ENCODE assay signal across 10 mouse cellular contexts in genomic region chr4:150990148-150990547, GRCm38 (mm10). TPM values are rescaled to one million over a fixed set of nuclear protein-coding genes. Genes with fewer than 3 reads are reported as not detected.
A peak's percentile ranks its signal among the peaks of the same experiment; 100 is the strongest.
DNase-seq lines count a peak whose midpoint lies in the region; ATAC-seq and TF ChIP-seq lines count a peak whose summit lies in the region.
"Had no signal": no experiment of that assay in that cellular context is flagged by ENCODE, and none has a peak within 500 bp of the region (broad histone marks: within the 10 kb centered on the region; RNA-seq: fewer than 3 reads in every experiment).

No protein-coding gene starts in this region.

- WGBS in intestine, postnatal 0 days: 52% methylated on average over 6 of the region's 6 CpGs
- WGBS in intestine, embryonic 16.5 days: 46% methylated on average over 6 of the region's 6 CpGs
- 40% methylated on average over 6 of the region's 6 CpGs for WGBS in liver, embryonic 14.5 days (ENCODE audit: insufficient replicate concordance)

- H3K36me3 ChIP-seq in intestine, postnatal 0 days (ENCODE audit: control insufficient read depth, insufficient read depth): no peaks in the 10 kb centered on the region
- H3K36me3 ChIP-seq in intestine, embryonic 16.5 days (ENCODE audit: control insufficient read depth, insufficient read depth, low read length): no peaks in the 10 kb centered on the region
- no peaks in the 10 kb centered on the region for H3K36me3 ChIP-seq in CH12.LX (replicated peaks in 1 of 2; ENCODE audit: control insufficient read depth in 1 of 2, insufficient read depth in 1 of 2, low read length in 1 of 2)
- H3K36me3 ChIP-seq in liver, embryonic 14.5 days (replicated peaks; ENCODE audit: control insufficient read depth, insufficient read depth, low read depth): no peaks in the 10 kb centered on the region

- no peaks in the 10 kb centered on the region for H3K79me2 ChIP-seq in CH12.LX (replicated peaks; ENCODE audit: control insufficient read depth, extremely low read depth, insufficient read depth, poor library complexity, severe bottlenecking)

- TF ChIP-seq RAD21 in CH12.LX (IDR thresholded peaks at IDR 0.05; ENCODE audit: low read depth, low read length): peak; percentile 42

- dilution Hi-C loops in CH12.LX (cut with MboI; ENCODE audit: extremely low pct_ligation_motif_present, extremely low pct_unique_long_range_greater_than_20kb, low sequenced_read_pairs): no loop called here

- no peak for TF ChIP-seq POLR2A in CH12.LX (IDR thresholded peaks at IDR 0.05; ENCODE audit: low read depth, low read length)

- no peaks in the 10 kb centered on the region for H3K9me3 ChIP-seq in intestine, postnatal 0 days (ENCODE audit: control insufficient read depth)
- H3K9me3 ChIP-seq in intestine, embryonic 16.5 days (ENCODE audit: control insufficient read depth, low read length): peaks cover 3% of the 10 kb centered on the region; the same call in 1 of the 2 replicates
- peaks cover 4% of the 10 kb centered on the region for H3K9me3 ChIP-seq in CH12.LX (replicated peaks; ENCODE audit: low read length)
- H3K9me3 ChIP-seq in liver, embryonic 14.5 days (ENCODE audit: control insufficient read depth, low read length): no peaks in the 10 kb centered on the region; the same call in 1 of the 2 replicates

- in situ Hi-C loops in CH12.LX (cut with MboI; ENCODE audit: low pct_ligation_motif_present, low pct_unique_long_range_greater_than_20kb, low sequenced_read_pairs): no loop called here

- no peaks in the 10 kb centered on the region for H3K27me3 ChIP-seq in intestine, postnatal 0 days (replicated peaks; ENCODE audit: control insufficient read depth, insufficient read depth, low read length)
- no peaks in the 10 kb centered on the region for H3K27me3 ChIP-seq in intestine, embryonic 16.5 days (replicated peaks; ENCODE audit: control insufficient read depth, insufficient read depth, low read length)
- no peaks in the 10 kb centered on the region for H3K27me3 ChIP-seq in CH12.LX (replicated peaks)
- no peaks in the 10 kb centered on the region for H3K27me3 ChIP-seq in liver, embryonic 14.5 days (ENCODE audit: control insufficient read depth, insufficient read depth, low read length)

- peak; percentile 68 for DNase-seq in CH12.LX (ENCODE audit: extremely low read depth)
- peak; percentile 43 for DNase-seq in adrenal gland, postnatal 10 days
- DNase-seq in liver, embryonic 14.5 days (ENCODE audit: low read depth in 3 of 3, low spot score in 3 of 3): no peak
- DNase-seq in yolk sac, embryonic 10.5 days (ENCODE audit: low spot score): no peak
- DNase-seq in spleen, adult 12 weeks (ENCODE audit: low spot score): no peak
- DNase-seq in ovary, postnatal 10 days (ENCODE audit: low spot score): no peak

- H3K27ac ChIP-seq in intestine, postnatal 0 days (ENCODE audit: low read depth, low read length): no peak overlapping the region
- H3K27ac ChIP-seq in intestine, embryonic 16.5 days (ENCODE audit: low read length): no peak overlapping the region
- H3K27ac ChIP-seq in CH12.LX (ENCODE audit: insufficient read depth, low read depth): no peak overlapping the region
- H3K27ac ChIP-seq in liver, embryonic 14.5 days: no peak overlapping the region

- no peak for TF ChIP-seq EP300 in CH12.LX (IDR thresholded peaks at IDR 0.05; ENCODE audit: low read length)
- TF ChIP-seq EP300 in liver, embryonic 14.5 days (IDR thresholded peaks at IDR 0.05; ENCODE audit: low read depth): no peak

- no peak overlapping the region for H3K4me3 ChIP-seq in intestine, postnatal 0 days (ENCODE audit: low read depth, low read length)
- no peak overlapping the region for H3K4me3 ChIP-seq in intestine, embryonic 16.5 days (ENCODE audit: low read length)
- H3K4me3 ChIP-seq in CH12.LX (replicated peaks in 1 of 3; ENCODE audit: low read depth in 2 of 3, low read length in 2 of 3, poor library complexity in 1 of 3): no peak overlapping the region
- no peak overlapping the region for H3K4me3 ChIP-seq in liver, embryonic 14.5 days (ENCODE audit: insufficient read depth in 1 of 2, low read depth in 2 of 2, low read length in 2 of 2)

- H3K4me1 ChIP-seq in intestine, postnatal 0 days (replicated peaks; ENCODE audit: control insufficient read depth, insufficient read depth, low read length): no peaks in the 10 kb centered on the region
- H3K4me1 ChIP-seq in intestine, embryonic 16.5 days (ENCODE audit: control insufficient read depth, insufficient read depth, low read length): no peaks in the 10 kb centered on the region
- H3K4me1 ChIP-seq in CH12.LX (ENCODE audit: control insufficient read depth in 1 of 2, insufficient read depth in 2 of 2): peaks cover 4 to 5% of the 10 kb centered on the region in 2 experiments; a peak in 2 of 4 replicates
- H3K4me1 ChIP-seq in liver, embryonic 14.5 days (replicated peaks; ENCODE audit: control insufficient read depth in 2 of 2, insufficient read depth in 2 of 2, low read length in 1 of 2): no peaks in the 10 kb centered on the region

- peak; percentile 63 for TF ChIP-seq CTCF in intestine, postnatal 0 days (IDR thresholded peaks at IDR 0.05; ENCODE audit: low read depth)
- TF ChIP-seq CTCF in CH12.LX (conservative IDR thresholded peaks at IDR 0.05 in 1 of 2, IDR thresholded peaks at IDR 0.05 in 1 of 2; ENCODE audit: low read depth in 2 of 2, low read length in 2 of 2): peak; percentile 26 to 75; a peak in 3 of 4 replicates
- TF ChIP-seq CTCF in liver, embryonic 14.5 days (IDR thresholded peaks at IDR 0.05; ENCODE audit: low read depth): peak; percentile 64

- ATAC-seq in intestine, postnatal 0 days: no peak
- no peak for ATAC-seq in intestine, embryonic 16.5 days
- ATAC-seq in liver, embryonic 14.5 days (ENCODE audit: insufficient read depth): no peak

- H3K4me2 ChIP-seq in intestine, postnatal 0 days (replicated peaks; ENCODE audit: low read depth): no peak overlapping the region
- no peak overlapping the region for H3K4me2 ChIP-seq in intestine, embryonic 16.5 days (ENCODE audit: low read depth, low read length)
- no peak overlapping the region for H3K4me2 ChIP-seq in CH12.LX (ENCODE audit: insufficient read depth, low read depth, poor library complexity, severe bottlenecking)
- no peak overlapping the region for H3K4me2 ChIP-seq in liver, embryonic 14.5 days (ENCODE audit: low read depth)

- H3K9ac ChIP-seq in intestine, postnatal 0 days (ENCODE audit: low read depth, low read length): no peak overlapping the region
- H3K9ac ChIP-seq in intestine, embryonic 16.5 days (ENCODE audit: low read depth, low read length): no peak overlapping the region
- no peak overlapping the region for H3K9ac ChIP-seq in CH12.LX (ENCODE audit: insufficient read depth, low read depth)
- no peak overlapping the region for H3K9ac ChIP-seq in liver, embryonic 14.5 days (replicated peaks)

TF ChIP-seq in CH12.LX, 34 proteins besides CTCF, POLR2A, EP300 and RAD21:
- TF ChIP-seq USF1 (IDR thresholded peaks at IDR 0.05; ENCODE audit: low read depth, low read length) (no peak), HCFC1 (IDR thresholded peaks at IDR 0.05; ENCODE audit: low read depth, low read length) (no peak), MYC (IDR thresholded peaks at IDR 0.05; ENCODE audit: low read depth, low read length) (0 out of 2 replicates have a peak, but pooled peaks have one; percentile 59), UBTF (IDR thresholded peaks at IDR 0.05; ENCODE audit: low read depth, low read length) (no peak), USF2 (conservative IDR thresholded peaks at IDR 0.05; ENCODE audit: low read depth, low read length) (no peak), SMC3 (IDR thresholded peaks at IDR 0.05; ENCODE audit: low read depth, low read length) (peak; percentile 75), TBP (conservative IDR thresholded peaks at IDR 0.05; ENCODE audit: low read depth, low read length) (no peak), POLR2AphosphoS2 (IDR thresholded peaks at IDR 0.05; ENCODE audit: low read depth, low read length) (no peak)
TF ChIP-seq in CH12.LX: peak in this region for 2.

RNA-seq across cellular contexts. Expression of gene Uts2, which starts 6.7 kb away (rescaled TPM):
- not detected in 2 replicates for polyA plus RNA-seq in intestine, postnatal 0 days (2015; fragmentation: Nextera tagmentation; extraction: Ambion mirVana)
- polyA plus RNA-seq in intestine, embryonic 16.5 days (2015; fragmentation: Nextera tagmentation; extraction: Ambion mirVana): not detected in 2 replicates
- total RNA-seq in CH12.LX (2012; rRNA removed) (not detected in 2 replicates), CH12.LX (2014; rRNA removed) (not detected in 2 replicates)
- polyA plus RNA-seq in CH12.LX (2012; ENCODE audit: insufficient read length, low read depth): not detected in 2 replicates
- not detected for total RNA-seq in adrenal gland, postnatal 10 days (2021)
- polyA plus RNA-seq in liver, embryonic 14.5 days (2012; rRNA removed): not detected in 2 replicates
- polyA plus RNA-seq in liver, embryonic 14.5 days (2014; fragmentation: Nextera tagmentation; extraction: Ambion mirVana): not detected in 2 replicates
- total RNA-seq: common myeloid progenitor, adult 5-6 weeks; left cerebral cortex, postnatal 14 days had no signal

RNA-seq across cellular contexts. Expression of gene Per3, which starts 54.3 kb away (rescaled TPM):
- 2.1 and 3.5 TPM in 2 replicates for polyA plus RNA-seq in intestine, postnatal 0 days (2015; fragmentation: Nextera tagmentation; extraction: Ambion mirVana)
- polyA plus RNA-seq in intestine, embryonic 16.5 days (2015; fragmentation: Nextera tagmentation; extraction: Ambion mirVana): 3.1 and 3.7 TPM in 2 replicates
- total RNA-seq in CH12.LX (2012; rRNA removed) (0.29 and 0.81 TPM in 2 replicates), CH12.LX (2014; rRNA removed) (0.56 and 0.76 TPM in 2 replicates)
- 0.46 and 0.74 TPM in 2 replicates for polyA plus RNA-seq in CH12.LX (2012; ENCODE audit: insufficient read length, low read depth)
- total RNA-seq in adrenal gland, postnatal 10 days (2021): 10 to 100 TPM; 25.6 to 39.7 TPM
- 2.2 and 2.3 TPM in 2 replicates for polyA plus RNA-seq in liver, embryonic 14.5 days (2012; rRNA removed)
- polyA plus RNA-seq in liver, embryonic 14.5 days (2014; fragmentation: Nextera tagmentation; extraction: Ambion mirVana): 2.4 and 2.9 TPM in 2 replicates

Comparison
In these comparisons a context has a peak if more than half of its experiments do, and no peak if none do; other contexts are left out.
1. DNase-seq: peak in CH12.LX (single experiment) and adrenal gland, postnatal 10 days (single experiment); none in liver, embryonic 14.5 days (0 of 3), yolk sac, embryonic 10.5 days (single experiment), spleen, adult 12 weeks (single experiment) and ovary, postnatal 10 days (single experiment).
2. Peak in every context shown above with its lines, with median percentiles within 50 percentile points of each other: CTCF ChIP-seq.